Mouse (Mus musculus) kidney, adult 18-20 months (tissue): ENCODE measurements around the gene Nop10.
A peak's percentile ranks its signal among the peaks of the same experiment; 100 is the strongest.

Experiments
- DNase-seq: peaks from one replicate; pipeline ENCODE4 v3.0.0; 2021

The Nop10 gene

DNA sequence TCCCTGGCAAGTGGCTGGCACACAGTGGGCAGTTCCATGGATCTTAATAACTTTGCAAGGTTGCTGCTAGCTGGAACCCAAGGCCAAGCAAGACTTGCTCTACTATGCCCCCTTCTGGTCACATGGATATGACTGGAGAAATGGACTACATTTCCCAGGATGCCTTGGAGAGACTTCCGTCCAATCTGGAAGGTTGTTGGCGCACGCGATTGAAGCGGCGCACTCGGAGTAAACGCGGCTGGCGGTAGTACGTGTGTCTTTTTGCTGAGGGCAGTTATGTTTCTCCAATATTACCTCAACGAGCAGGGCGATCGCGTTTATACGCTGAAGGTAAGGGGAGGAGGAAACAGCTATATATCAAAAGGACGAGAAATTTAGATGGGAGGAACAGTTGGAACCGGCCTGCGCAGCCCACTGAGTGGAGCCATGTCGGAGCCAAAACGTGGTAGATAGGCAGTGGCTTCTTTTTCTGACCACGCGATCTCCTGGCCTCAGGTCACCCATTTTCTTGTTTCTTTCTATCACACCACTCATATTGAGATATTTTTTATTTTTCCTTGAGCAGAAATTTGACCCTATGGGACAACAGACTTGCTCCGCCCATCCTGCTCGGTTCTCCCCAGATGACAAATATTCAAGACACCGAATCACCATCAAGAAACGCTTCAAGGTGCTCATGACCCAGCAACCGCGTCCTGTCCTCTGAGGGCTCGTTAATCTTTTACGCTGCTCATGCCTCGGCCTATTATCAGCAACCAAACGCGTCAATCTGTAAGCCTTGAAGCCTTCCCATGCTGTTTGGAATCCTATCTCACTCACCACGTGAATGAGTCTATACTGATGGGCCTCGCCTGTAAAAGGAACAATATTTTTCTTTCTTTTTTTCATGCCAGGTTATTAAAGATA, at the start of gene Nop10:
Gene Nop10 (plus strand): TSS at position 179 of the 906 bp plus-strand sequence.
- peak; percentile 85 for DNase-seq

DNA sequence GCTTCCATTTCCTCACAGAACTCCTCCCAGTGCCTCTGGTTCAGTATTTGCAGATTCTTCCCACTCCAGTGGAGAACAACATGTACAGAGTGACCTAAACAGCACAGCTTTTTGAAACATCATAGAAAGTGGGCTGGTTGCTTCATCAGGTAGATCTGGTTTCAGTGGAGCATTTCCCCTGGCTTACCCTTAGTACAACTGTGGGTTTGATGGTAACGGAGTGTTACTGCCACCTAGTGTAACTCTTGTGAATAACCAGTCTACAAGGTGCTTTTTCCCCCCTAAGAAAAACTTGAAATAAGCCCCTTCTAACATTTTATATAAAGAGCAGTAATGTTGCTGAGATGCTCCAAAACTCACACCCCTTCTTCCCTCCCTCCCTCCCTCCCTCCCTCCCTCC, 45.7 kb upstream of the Nop10 start:
- DNase-seq, result no peak

- no peak for DNase-seq
Observed at GRCm38 (mm10) chr2:112217614-112218013, 44.1 kb upstream of the Nop10 start.

GRCm38 (mm10) chr2:112220880-112221279, 40.8 kb upstream of the Nop10 start:
- no peak for DNase-seq

DNA sequence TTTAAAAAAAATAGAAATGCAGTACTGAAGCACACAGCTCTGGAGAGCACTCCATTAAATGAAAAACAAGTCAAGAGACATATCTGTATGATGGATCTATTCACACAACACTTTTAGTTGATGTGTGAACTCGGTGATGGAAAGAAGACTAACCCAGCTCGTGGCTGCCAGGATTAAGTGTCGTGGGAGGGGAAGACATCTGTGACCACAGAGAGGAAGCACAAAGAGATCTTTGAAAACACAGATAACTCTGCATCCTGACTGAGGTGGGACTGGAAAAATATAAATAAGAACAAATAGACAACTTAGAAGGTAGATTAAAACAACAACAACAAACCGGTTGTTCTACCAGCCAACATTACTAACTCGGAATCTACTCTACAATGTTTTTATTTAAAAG, 39.1 kb upstream of the Nop10 start:
- DNase-seq, result no peak

- DNase-seq, result no peak
Observed at GRCm38 (mm10) chr2:112224356-112224755, 37.4 kb upstream of the Nop10 start.

DNA sequence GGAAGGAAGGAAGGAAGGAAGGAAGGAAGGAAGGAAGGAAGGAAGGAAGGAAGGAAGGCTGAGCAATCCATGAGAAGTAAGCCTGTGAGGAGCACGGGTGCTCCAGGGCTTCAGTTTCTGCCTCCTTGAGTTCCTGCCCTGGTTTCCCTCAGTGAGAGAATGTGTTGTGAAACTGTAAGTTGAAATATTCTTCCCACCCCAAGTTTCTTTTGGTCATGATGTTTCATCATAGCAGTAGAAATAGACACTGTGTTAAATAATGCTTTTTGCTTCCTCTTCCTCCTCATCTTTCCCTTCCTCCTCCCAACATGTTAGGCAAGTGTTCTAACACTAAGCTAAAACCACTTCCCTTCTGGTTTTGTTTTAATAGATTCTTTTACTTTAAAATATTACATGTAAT, 29.1 kb upstream of the Nop10 start:
- no peak for DNase-seq

DNA sequence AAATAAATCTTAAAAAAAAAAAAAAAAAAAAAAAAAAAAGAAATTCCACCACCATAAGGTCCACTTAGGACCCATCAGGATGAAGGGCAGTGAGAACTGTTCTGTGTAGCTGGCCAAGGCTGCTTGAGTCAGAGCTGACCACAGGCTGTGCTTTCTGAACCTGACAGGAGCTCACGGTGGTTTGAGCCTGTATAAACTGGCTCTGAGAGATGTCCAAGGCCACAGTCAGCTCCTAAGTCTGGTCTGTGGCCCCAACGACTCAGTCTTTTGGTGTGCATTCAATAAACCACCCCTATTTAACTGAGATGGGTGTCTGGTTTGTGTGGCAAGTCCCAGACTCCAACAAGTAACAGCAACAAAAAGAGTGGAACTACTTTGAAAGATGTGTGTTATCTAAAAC, 25.1 kb upstream of the Nop10 start:
- DNase-seq, result no peak

- DNase-seq, result no peak
Observed at GRCm38 (mm10) chr2:112238006-112238405, 23.7 kb upstream of the Nop10 start.

GRCm38 (mm10) chr2:112239212-112239934, 22.4 kb upstream of the Nop10 start, which contains the start of gene Lpcat4:
Gene Lpcat4, plus strand, starts transcription at chr2:112239468.
- DNase-seq, result peak; percentile 89

GRCm38 (mm10) chr2:112239935-112240721, 21.6 kb upstream of the Nop10 start:
- peak; percentile 18 for DNase-seq

- no peak for DNase-seq
Observed at GRCm38 (mm10) chr2:112241787-112242186, 19.9 kb upstream of the Nop10 start.

- DNase-seq, result no peak
Observed at GRCm38 (mm10) chr2:112245307-112245706, 16.4 kb upstream of the Nop10 start.

DNA sequence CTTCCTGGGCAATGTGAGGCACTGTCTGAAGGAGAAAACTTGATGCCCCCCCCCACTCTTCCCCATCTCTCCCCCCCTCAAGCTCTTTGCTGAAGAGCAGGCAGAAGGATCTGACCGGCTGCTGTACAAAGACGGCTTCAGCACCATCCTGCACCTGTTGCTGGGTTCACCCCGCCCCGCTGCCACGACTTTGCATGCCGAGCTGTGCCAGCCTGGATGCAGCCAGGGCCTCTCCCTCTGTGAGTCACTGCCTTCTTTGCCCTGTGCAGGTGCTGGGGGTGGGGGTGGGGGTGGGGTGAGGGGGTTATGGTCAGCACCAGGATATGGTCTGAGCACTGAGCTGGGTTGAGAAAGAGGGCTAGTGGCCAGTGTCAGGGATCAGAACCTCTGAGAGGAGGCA, 15.5 kb upstream of the Nop10 start:
- no peak for DNase-seq

DNA sequence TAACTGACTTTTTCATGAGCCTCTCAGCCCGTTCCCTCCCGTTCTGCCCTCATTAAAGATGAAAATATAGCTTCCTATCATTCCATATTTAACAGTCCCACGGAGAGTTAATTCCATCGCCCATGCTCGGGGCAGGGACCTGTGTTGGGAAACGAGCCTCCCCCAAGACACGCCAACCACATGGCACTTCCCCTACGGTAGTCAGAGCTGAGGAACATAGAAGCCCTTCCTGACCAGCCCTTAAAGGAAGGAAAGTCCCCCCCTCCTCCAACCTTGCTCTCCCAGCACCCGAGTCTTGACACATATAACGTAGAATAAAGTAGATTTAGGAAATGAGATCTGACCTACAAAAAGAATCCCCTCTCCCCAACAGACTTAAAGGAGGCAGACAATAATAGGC, 14.4 kb upstream of the Nop10 start:
- no peak for DNase-seq

DNA sequence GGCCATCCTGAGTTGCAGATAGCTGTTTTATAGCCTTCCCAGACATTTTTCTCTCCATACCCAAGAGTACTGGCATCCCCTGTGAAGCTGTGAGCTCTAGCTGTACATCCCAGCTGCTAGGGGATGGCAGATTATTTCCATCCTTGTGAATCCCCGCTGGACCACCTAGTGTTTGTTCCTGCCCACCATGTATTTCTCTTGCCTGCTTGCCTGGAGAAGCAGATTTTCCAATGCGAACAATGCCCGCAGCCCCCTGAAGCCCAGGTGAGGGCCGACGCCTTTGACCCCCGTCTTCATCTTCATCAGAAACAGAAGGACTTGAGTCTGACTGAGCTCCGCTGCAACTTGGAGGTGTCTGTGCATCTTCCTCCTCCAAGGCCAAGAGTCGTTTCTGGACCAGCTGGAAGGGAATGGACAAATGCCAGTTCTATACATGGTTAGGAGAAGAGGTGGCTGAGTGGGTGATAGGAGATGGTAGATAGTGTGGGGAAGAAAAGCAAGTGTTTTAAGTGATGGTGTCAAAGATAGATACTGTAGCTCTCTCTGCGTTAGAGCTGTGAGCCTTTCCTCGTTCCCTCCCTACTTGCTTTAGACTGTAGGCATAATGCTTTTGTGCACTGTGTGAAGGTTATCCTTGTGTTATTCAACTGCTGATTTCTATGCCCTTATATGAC, 11.8 kb upstream of the Nop10 start:
- no peak for DNase-seq

DNA sequence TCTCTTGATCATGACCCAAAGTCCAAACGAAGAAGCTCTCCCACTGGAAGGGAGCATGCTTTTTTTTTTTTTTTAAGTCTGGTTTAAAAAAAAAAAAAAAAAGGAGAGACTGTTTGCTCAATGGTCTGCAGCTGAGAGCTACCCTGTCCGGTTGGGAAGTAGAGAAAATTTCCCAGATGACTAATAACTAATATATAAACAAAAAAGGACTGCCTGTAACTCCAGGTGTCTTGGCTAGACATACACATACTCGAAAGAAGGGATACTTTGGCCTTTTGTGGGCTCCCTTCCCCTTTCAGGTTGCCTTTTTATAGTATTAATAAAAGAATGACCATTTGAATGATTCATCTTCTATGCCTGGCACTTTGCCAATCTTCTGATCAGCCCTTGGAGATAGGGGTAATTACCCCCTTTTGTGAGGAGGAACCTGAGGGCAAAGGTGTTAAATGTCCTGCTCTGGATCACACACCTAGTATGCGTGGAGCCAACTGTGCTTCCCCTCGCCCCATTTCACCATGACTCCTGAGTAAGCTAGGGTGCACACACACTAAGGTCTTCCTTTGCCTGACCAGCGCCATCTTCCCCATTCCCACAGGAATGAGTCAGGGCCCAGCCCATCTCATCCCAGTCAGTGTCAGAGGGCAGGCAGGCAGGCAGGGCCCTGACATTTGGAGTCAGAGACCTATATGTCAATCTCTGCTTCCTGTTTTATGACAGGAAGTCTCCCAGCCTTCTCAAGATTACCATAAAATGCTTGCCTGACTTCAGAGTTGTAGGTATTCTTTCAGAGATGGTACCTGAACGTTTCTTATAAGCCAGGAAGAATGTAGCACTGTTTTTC, 6.8 kb upstream of the Nop10 start:
- no peak for DNase-seq

- DNase-seq, result no peak
Observed at GRCm38 (mm10) chr2:112259241-112259962, 2.3 kb upstream of the Nop10 start, which contains the start of gene Nutm1. Gene Nutm1, minus strand, starts transcription at chr2:112259291.

GRCm38 (mm10) chr2:112262779-112263295, 1.1 kb downstream of the Nop10 start:
- no peak for DNase-seq

DNA sequence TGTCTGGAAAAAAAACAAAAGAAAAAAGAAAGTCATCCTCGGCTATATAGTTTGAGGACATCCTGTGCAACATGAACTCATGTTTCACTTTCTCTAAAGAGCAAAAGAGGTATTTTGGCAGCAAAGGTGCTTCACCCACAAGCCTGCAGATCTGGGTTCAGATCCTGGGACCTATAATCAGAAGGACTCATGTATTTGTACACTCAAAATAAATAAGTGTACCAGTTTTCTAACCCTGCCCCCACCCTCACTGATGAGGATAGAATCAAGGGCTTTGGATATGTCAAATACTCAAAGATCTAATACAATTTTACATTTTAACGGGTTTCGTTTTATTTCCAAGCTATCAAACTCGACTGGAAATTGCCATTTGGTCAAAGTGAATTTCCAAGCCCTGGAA, 2.6 kb downstream of the Nop10 start:
- no peak for DNase-seq
